Mouse (Mus musculus) testis, adult 2 months (tissue): Measurements from ENCODE around the gene Rap1gap2.

Experiments
- CTCF ChIP-seq: fragments of 200-500 bp; IDR thresholded peaks from 2 replicates; pipeline ENCODE4 v1.5.1; 2012; ENCODE audit warnings: low read depth, mild to moderate bottlenecking, inconsistent platforms, low read length, moderate library complexity; ENCODE audit not compliant: control insufficient read depth, insufficient read depth, insufficient replicate concordance
- POLR2A ChIP-seq: fragments of 200-500 bp; IDR thresholded peaks from 2 replicates; pipeline ENCODE4 v1.6.1; 2012; ENCODE audit warnings: low read depth, mild to moderate bottlenecking, inconsistent platforms, low read length, moderate library complexity; ENCODE audit not compliant: control insufficient read depth

- no peak for TF ChIP-seq CTCF
- TF ChIP-seq POLR2A, result no peak
Observed at GRCm38 (mm10) chr11:74590239-74590596, 20.5 kb downstream of the Rap1gap2 start.
